Mouse (Mus musculus) activated CD4-positive, CD25-positive, alpha-beta regulatory T cell (primary cell): ENCODE results near the gene Retreg3. TPM values are rescaled to one million over a fixed set of nuclear protein-coding genes. Genes with fewer than 3 reads are reported as not detected.

ENCODE experiments used
- polyA plus RNA-seq, 2 experiments: library from polyadenylated mRNA; unstranded; fragments of 100-300 nt; shearing (Covaris generic); gene quantifications; one replicate each; pipeline ENCODE4 v1.2.1; 2017

Retreg3 gene
- polyA plus RNA-seq = 10 to 100 TPM; 61.6 to 75.9 TPM

DNA sequence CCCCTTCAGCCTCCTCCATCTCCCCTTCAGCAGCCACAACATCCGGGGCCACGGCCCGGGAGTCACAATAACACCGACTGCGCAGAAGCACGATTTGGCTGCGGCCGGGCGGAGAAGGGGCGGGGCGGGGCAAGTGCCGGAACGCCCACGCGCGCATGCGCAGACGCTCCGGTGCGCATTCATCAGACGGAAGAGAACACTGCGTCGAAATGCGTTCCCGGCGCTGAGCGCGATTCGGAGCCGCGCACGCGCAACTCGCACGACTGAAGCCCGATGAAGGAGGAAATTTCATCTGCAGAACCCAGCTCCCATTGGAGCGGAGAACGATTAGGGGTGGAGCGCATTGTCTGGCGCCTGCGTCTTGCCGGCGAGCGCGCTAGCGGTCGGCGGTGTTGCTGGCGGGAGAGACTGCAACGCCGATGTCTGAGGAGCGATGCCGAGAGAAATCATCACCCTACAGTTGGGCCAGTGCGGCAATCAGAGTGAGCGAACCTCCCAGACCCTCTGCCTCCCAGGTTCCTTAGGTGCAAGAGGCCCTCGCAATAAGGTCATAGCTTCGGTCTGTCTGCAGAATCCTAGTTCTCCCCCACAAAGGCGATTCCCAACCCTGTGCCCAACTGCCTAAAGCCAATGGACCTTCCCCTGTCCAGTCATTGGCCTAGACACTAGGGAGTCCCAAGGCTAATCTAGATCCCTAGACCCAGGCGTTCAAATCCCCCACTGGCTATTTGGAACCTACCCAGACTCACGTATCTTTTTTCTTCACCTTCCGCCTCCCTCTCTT lies at the start of gene Retreg3, which contains the start of gene Tubg1:
Gene Retreg3 (minus strand): TSS at position 133 of the 784 bp plus-strand sequence.
Gene Tubg1 (plus strand): TSS at position 178 of the 784 bp plus-strand sequence.

DNA sequence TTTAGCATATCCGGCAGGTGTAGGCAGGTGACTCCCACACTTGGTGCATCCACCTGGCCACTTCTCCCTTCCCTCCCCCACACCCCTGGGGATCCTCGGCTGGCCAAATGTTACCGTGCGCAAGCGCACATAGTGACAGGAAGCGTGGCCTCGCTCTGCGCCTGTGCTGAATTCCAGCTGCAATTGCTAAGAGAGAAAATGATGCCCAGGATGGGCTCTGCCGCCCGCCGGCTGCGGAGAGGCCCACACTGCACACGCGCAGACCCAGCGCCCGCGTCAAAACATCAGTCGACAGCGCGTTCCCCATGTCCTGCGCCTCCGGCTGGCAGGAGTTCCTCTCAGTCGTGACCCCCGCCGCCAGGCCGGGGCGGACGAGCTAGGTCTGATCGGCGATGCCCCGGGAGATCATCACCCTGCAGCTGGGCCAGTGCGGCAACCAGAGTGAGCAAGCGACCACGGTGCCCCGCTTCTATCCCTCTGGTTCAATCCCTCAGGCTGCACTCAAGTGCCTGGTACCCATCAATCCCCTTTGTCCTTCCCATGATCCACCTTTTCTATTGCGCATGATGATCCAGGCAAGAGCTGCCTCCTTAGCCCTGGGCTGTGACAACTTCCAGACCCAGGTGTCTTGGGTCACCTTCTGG lies 36.2 kb upstream of the Retreg3 start, which contains the start of gene Tubg2:
Gene Tubg2 (plus strand): TSS at position 180 of the 644 bp plus-strand sequence.

DNA sequence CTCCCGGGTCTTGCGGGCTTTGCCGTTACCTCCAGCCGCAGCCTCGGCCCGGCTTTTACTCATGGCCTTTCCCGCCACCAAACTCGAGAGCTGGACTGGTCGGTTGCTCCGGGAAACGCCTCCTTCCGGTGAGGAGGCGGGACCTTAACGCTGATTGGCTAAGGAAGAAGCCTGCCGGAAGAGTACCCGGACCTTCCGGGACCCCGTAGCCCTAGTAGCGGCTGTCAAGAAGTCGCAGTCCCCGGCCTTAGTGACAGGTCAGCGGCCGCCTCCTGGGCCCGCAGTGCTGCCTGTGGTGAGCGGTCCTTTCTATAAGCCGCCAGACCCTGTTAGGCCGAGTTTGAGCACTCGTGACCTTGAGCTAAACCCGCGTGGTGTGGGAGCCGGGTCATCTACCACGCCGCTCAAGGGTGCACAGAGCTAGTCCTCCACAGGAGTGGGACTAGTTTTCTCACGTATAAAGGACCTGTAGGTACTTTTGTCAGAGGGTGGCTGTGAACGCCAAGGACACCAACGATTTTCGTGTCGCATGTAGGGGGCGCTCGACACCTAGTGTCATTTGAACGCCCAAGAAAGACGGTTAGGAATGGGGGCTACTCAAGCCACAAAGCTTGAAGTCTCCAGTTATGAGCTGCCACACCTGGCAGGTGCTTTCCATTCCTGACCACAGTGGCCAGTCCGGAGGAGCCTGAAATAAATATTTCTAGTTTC lies 24.2 kb downstream of the Retreg3 start, which contains the start of gene Psmc3ip:
Gene Psmc3ip (minus strand): TSS at position 123 of the 711 bp plus-strand sequence.

DNA sequence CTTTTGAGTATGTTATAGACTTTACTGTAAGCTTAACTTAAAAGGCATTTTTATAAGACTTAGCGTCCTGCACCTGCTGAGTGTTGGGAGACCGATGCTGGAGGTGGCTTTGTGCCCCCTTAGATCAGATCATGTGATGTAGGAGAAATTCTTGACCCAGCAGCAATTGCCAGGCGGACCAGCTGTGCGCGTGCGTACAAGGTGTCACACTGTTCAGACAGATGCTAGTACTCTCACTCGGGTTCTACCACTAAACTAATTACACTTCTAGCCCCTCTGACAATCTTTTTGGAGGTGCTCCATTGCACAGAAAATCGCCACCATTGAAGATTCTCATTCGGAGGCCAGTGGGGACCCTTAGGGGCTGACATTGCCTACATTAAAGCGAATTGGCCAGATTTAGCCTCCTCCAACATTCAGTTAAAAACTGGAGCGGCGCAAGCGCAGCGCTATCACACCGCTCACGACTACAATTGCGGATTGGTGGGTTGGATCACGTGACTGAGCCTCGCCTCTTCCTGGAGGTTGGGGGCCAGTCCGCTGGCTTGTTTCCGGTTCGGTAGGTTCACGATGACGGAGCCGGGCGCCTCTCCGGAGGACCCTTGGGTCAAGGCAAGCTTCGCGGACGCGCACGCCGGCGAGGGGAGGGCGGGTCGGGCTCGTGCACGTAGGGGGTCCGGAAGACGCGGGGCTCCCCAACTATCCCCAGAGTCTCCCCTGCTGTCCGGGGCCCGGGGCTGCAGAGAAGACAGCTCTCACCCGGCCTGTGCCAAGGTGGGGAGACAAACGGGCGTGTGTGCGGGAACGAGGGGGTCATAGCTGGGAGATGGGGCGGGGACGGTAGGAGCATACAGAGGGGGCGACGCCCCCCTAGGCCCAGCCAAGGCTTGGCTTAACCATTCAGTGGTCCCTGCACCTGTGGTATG lies 32.7 kb downstream of the Retreg3 start, which contains the start of gene Mlx:
Gene Mlx (plus strand): TSS at position 522 of the 926 bp plus-strand sequence.

DNA sequence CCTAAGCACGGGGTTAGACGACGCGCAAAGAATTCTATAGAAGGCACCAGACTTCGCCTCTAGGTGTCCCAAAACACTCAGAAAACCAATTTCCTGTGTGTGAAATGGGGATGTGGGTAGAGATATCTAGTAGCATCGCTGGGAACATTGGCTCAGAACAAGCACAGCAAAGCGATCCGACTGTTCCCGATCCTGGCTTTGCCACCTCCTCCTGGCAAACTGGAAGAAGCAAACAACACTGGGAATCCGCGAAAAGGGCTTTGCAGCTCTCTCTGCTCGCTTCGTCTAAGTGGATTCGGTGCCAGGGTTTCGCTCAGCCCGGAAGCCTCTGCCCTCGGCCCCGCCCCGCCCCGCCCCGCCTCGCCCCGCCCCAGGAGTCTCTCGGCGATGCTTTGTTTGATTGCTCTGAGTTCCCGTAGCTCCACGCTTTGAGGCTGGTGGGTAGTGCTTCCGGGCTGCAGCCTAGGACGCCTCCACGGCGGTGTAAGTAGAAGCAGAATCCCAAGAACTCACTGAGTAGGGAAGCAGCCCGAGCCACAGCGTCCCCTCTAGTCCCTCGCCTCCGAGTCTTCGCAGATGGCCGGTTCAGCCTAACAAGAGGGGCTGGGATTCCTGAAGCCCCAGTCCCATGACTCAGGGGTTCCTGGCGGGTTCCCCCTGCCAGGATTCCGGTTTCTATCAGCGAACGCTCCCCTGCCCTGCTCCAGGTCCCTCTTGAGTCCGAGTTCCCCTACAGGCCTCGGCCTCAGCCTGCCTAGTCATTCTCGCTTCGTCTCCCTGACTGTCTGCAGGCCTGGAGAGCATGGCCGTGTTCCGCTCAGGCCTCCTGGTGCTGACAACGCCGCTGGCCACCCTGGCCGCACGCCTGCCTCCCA lies 37.2 kb downstream of the Retreg3 start, which contains the start of gene Coasy:
Gene Coasy (plus strand): TSS at position 358 of the 875 bp plus-strand sequence.

DNA sequence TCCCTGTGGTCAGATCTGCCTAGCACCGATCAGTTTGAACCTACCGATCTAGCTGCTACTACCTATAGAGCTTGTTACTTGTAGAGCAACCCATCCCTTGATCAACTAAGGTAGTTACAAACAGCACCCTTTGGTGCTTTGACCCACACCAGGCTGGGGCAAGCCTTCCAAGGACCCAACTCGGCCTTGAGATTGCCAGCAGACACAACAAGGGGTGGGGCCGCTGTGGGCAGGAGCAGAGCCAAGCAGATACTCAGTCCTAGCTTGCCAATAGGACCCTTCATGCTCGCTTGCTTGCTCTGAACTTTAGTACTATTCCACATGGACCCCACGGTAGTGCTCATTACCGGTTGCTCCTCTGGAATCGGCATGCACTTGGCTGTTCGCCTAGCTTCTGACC lies 41.6 kb downstream of the Retreg3 start, which contains the start of gene Hsd17b1:
Gene Hsd17b1 (plus strand): TSS at position 291 of the 400 bp plus-strand sequence.

DNA sequence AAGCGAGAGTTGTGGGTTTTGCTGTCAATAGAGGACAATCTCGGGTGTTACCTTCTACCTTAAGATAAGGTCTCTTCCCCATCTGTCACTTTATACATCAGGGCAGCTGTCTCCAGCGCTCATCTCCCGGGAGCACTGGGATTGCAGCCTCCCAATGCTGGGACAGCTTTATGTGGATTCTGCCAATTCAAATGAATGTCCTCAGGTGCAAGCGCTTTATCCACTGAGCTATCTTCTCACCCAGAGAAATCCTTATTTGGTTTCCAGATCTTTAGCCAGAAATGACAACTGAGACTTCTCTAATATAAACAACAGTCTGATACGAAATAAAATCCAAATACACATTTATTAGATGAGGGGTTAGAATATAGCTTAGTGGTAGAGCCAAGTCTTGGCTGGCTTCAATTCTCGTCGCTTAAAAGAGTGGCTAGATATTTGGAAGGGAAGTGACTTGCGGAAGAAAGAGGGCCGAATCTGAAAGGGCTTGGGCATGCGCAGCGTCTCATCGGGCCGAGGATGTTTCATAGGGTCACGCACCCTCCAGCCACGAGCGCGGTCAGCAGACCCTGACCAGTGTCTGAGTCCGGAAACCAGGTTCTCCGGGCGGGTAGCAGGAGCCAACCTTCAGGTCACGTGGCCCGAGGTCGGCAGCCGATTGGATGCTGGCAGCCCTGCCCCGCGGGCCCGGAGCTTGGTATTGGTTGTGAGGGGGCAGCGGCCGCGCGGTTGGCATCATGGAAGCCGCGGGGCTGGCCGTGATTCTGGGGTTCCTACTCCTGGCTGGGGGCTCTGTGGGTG lies 50.1 kb downstream of the Retreg3 start, which contains the start of gene Naglu:
Gene Naglu (plus strand): TSS at position 622 of the 798 bp plus-strand sequence.

Other genes with a start within 250 kb of the Retreg3 start
- 100 to 1,000 TPM; 167 to 244 TPM for gene Stat3, start 180.4 kb downstream of the Retreg3 start, polyA plus RNA-seq
- not detected for gene Cavin1, start 149.0 kb downstream of the Retreg3 start, polyA plus RNA-seq
- 10 to 100 TPM in 1 of 2 experiments, 1 to 10 TPM in 1; 6.1 to 13.6 TPM for gene Atp6v0a1, start 110.4 kb downstream of the Retreg3 start, polyA plus RNA-seq
- 10 to 100 TPM; 18.9 to 25.9 TPM for gene Naglu, start 49.9 kb downstream of the Retreg3 start, polyA plus RNA-seq
- gene Hsd17b1, start 41.5 kb downstream of the Retreg3 start, polyA plus RNA-seq = under 1 TPM in 1 of 2 experiments, not detected in 1; 0.52 TPM
- 10 to 100 TPM; 32.3 to 36.4 TPM for gene Coasy, start 37.3 kb downstream of the Retreg3 start, polyA plus RNA-seq
- gene Mlx, start 32.6 kb downstream of the Retreg3 start, polyA plus RNA-seq = 10 to 100 TPM; 90.2 to 93.1 TPM
- gene Psmc3ip, start 24.5 kb downstream of the Retreg3 start, polyA plus RNA-seq = 1 to 10 TPM; 7.1 to 8.4 TPM
- gene Tubg1, start within 50 bp of the Retreg3 start, polyA plus RNA-seq = 10 to 100 TPM; 31.0 to 43.3 TPM
- gene Tubg2, start 36.0 kb upstream of the Retreg3 start, polyA plus RNA-seq = 1 to 10 TPM in 1 of 2 experiments, under 1 TPM in 1; 0.48 to 2.5 TPM
- gene Cntnap1, start 50.6 kb upstream of the Retreg3 start, polyA plus RNA-seq = under 1 TPM; 0.17 to 0.28 TPM
- 1 to 10 TPM in 1 of 2 experiments, under 1 TPM in 1; 0.61 to 1.3 TPM for gene Plekhh3, start 51.5 kb upstream of the Retreg3 start, polyA plus RNA-seq
- 10 to 100 TPM in 1 of 2 experiments, under 1 TPM in 1; 0.92 to 15.6 TPM for gene Ccr10, start 55.5 kb upstream of the Retreg3 start, polyA plus RNA-seq
- gene Ezh1, start 106.6 kb upstream of the Retreg3 start, polyA plus RNA-seq = 10 to 100 TPM; 43.0 to 68.3 TPM
- gene Ramp2, start 126.1 kb upstream of the Retreg3 start, polyA plus RNA-seq = under 1 TPM; 0.41 to 0.55 TPM
- gene Vps25, start 133.8 kb upstream of the Retreg3 start, polyA plus RNA-seq = 100 to 1,000 TPM; 156 to 177 TPM
- gene Wnk4, start 140.7 kb upstream of the Retreg3 start, polyA plus RNA-seq = 1 to 10 TPM; 1.3 to 5.1 TPM
- gene Cntd1, start 159.1 kb upstream of the Retreg3 start, polyA plus RNA-seq = 1 to 10 TPM in 1 of 2 experiments, under 1 TPM in 1; 0.41 to 1.2 TPM
- 100 to 1,000 TPM; 101 to 118 TPM for gene Coa3, start 159.2 kb upstream of the Retreg3 start, polyA plus RNA-seq
- gene Becn1, start 182.4 kb upstream of the Retreg3 start, polyA plus RNA-seq = 100 to 1,000 TPM; 223 to 228 TPM
- 100 to 1,000 TPM; 157 to 201 TPM for gene Psme3, start 196.3 kb upstream of the Retreg3 start, polyA plus RNA-seq
- 1 to 10 TPM; 1.8 to 2.4 TPM for gene Aoc2, start 205.2 kb upstream of the Retreg3 start, polyA plus RNA-seq
- not detected for gene Aoc3, start 210.7 kb upstream of the Retreg3 start, polyA plus RNA-seq
- gene G6pc, start 247.7 kb upstream of the Retreg3 start, polyA plus RNA-seq = not detected